Mouse (Mus musculus) cortical plate, adult 2 months (tissue): Measurements from ENCODE around the gene Capn8. TPM values are rescaled to one million over a fixed set of nuclear protein-coding genes. Genes with fewer than 3 reads are reported as not detected.
A peak's percentile ranks its signal among the peaks of the same experiment; 100 is the strongest.

Experiments
- H3K27ac ChIP-seq: fragments of 200-500 bp; 2 replicates; pipeline ENCODE4 v1.5.1; 2012; ENCODE audit warnings: low read length, control low read depth, inconsistent platforms; ENCODE audit not compliant: insufficient read depth
- H3K4me1 ChIP-seq: fragments of 200-500 bp; 2 replicates; pipeline ENCODE4 v1.6.1; 2011; ENCODE audit warnings: low read length; ENCODE audit not compliant: control insufficient read depth, insufficient read depth
- H3K4me3 ChIP-seq: fragments of 200-500 bp; 2 replicates; pipeline ENCODE4 v1.5.1; 2011; ENCODE audit warnings: mild to moderate bottlenecking, low read length, control low read depth; ENCODE audit not compliant: insufficient read depth
- CTCF ChIP-seq: fragments of 200-500 bp; IDR thresholded peaks from 2 replicates; pipeline ENCODE4 v1.5.1; 2011; ENCODE audit warnings: mild to moderate bottlenecking, control low read depth, low read length; ENCODE audit not compliant: insufficient read depth; ENCODE audit errors: extremely low read depth
- POLR2A ChIP-seq: fragments of 200-500 bp; IDR thresholded peaks from 2 replicates; pipeline ENCODE4 v1.6.1; 2011; ENCODE audit warnings: mild to moderate bottlenecking, low read length, control low read depth; ENCODE audit not compliant: insufficient read depth; ENCODE audit errors: extremely low read depth
- polyA plus RNA-seq: library from polyadenylated mRNA; depleted of rRNA; stranded (reverse); fragments of >200 nt; gene quantifications from 2 replicates; pipeline ENCODE4 v1.2.3, GENCODE M21; 2012

Gene Capn8
- polyA plus RNA-seq, 1 experiment = 0.04 TPM

DNA sequence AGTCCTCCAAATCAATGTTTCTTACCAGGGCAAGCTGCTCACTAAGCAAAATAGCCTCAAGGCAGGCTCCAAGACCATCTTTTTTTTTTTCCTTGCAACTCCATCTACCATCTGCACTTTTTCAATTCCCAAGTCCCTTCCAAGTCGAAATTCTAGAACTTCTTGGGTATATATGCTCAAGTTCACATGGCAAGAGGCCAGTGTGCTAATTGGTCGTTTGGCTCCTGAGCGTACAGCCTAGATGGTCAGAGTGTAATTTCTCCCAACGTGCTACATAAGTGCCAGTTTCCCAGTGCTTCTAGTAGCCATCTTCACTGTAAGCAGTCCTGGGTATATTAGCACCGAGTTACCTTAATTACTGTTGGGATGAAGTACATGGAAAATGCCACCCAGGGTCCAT is 41.8 kb upstream of the Capn8 start:
- TF ChIP-seq POLR2A = no peak
- TF ChIP-seq CTCF = no peak

GRCm38 (mm10) chr1:182523692-182524091 is 41.1 kb upstream of the Capn8 start:
- TF ChIP-seq POLR2A (no peak), CTCF (no peak)
- H3K27ac ChIP-seq = no peak overlapping the region
- no peaks in the 10 kb centered on the region for H3K4me1 ChIP-seq
- no peak overlapping the region for H3K4me3 ChIP-seq

More for the DNA sequence above, 41.8 kb upstream of the Capn8 start:
- Histone ChIP-seq H3K27ac (no peak overlapping the region), H3K4me1 (no peaks in the 10 kb centered on the region), H3K4me3 (no peak overlapping the region)

- H3K4me1 ChIP-seq = no peaks in the 10 kb centered on the region
- H3K27ac ChIP-seq = no peak overlapping the region
- TF ChIP-seq POLR2A (no peak), CTCF (no peak)
- H3K4me3 ChIP-seq = no peak overlapping the region
These were observed 39.2 kb upstream of the Capn8 start for GRCm38 (mm10) chr1:182525601-182526000.

DNA sequence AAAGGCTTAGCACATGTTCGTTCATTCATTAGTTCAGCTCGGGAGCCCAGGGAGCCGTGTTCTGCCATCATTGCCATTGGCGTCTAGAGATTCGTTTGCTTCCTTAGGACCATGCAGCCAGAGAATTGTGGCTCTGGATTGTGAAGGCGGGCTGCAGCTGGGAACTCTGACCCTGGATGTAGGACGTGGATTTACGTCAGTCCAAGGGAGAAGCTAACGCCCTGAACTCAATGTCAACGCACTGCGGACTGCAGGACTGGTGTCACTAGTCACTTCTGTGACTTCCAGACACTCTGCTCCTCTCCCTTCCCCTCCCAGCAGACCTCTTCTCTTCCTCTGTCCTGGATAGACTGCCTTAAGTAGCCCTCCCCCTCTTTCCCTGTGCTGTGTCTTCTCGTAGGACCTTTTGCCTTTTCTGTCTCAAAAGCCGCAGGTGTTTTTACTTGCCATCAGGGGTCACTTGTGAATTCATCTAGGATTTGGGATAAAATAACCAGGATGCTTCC is 37.5 kb upstream of the Capn8 start:
- Histone ChIP-seq H3K4me1 (no peaks in the 10 kb centered on the region), H3K4me3 (no peak overlapping the region), H3K27ac (no peak overlapping the region)
- TF ChIP-seq CTCF (no peak), POLR2A (no peak)

- Histone ChIP-seq H3K4me3 (no peak overlapping the region), H3K27ac (no peak overlapping the region), H3K4me1 (no peaks in the 10 kb centered on the region)
- no peak for TF ChIP-seq POLR2A
- TF ChIP-seq CTCF = no peak
These were observed 36.6 kb upstream of the Capn8 start for GRCm38 (mm10) chr1:182527921-182528858.

- Histone ChIP-seq H3K4me3 (no peak overlapping the region), H3K27ac (no peak overlapping the region), H3K4me1 (no peaks in the 10 kb centered on the region)
- TF ChIP-seq CTCF (no peak), POLR2A (no peak)
These were observed 31.2 kb upstream of the Capn8 start for GRCm38 (mm10) chr1:182533583-182533982.

- TF ChIP-seq POLR2A (no peak), CTCF (no peak)
- Histone ChIP-seq H3K4me3 (no peak overlapping the region), H3K4me1 (no peaks in the 10 kb centered on the region)
These were observed 29.7 kb upstream of the Capn8 start for GRCm38 (mm10) chr1:182535080-182535481.

DNA sequence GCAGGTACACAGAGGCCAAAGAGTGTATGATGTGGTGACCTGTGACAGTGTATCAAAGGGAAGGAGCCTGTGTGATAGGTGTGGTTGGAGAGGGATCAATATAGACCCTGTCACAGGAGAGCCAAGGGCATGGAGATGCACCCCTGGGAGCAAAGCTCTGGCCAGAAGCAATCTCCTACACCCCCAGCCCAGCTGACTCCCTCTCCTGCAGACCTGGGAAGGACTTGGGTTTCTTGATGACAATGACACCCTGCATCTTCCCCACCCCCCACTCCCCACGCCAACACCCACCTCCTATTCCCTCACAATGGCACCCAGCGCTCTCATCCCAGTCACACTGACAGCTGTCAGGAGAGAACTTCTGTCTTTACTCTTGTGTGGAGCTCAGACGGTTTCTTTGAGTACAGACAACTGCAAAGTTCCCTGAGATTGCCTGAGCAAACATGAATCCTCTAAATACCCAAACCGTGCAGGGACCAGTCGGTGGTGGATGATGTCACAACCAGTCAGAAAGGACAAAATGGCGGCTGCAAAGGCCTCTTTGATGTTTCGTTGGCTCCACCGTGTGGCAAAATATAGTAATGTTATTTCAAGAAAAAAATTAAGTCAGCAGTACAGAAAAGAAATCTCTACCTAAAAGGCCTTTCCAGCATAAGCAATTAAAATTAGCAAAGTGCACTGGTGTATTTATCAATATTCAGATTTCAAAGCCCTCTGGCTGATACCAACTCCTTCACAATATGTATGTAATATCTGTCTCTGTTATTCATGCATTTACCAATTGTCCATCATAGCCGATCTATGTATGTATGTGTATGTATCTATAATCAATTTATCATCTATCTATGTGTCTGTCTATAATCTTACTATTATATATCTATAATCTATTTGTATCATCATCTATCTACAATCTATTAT is 25.5 kb upstream of the Capn8 start:
- Histone ChIP-seq H3K4me1 (no peaks in the 10 kb centered on the region), H3K4me3 (peak overlapping the region; percentile 50), H3K27ac (no peak overlapping the region)
- TF ChIP-seq POLR2A (peak; percentile 59; the same call in 1 of the 2 replicates), CTCF (peak; percentile 77)

More at GRCm38 (mm10) chr1:182535080-182535481, 29.7 kb upstream of the Capn8 start:
- H3K27ac ChIP-seq = no peak overlapping the region

DNA sequence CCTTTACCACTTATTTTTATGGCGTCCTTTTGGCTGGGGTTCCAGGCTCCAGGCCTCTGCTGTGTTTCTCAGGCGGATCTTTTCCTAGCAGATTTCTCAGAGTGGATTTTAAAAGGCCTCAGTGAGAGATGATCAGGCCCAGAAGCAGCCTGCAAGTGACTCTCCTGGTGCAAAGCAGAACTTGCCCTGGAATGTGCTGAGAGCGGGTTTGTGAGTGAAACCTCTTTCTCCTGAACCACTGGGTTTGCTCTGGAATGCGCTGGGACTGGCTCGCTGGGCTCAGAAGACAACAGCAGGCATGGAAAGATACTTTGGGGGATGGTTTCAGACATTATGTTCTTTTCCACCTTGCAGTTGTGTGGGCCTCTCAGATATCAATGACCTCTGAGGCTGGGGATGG is 22.7 kb upstream of the Capn8 start:
- no peak overlapping the region for H3K27ac ChIP-seq
- no peaks in the 10 kb centered on the region for H3K4me1 ChIP-seq
- TF ChIP-seq CTCF (no peak), POLR2A (no peak)

GRCm38 (mm10) chr1:182543136-182543535 is 21.7 kb upstream of the Capn8 start:
- no peak overlapping the region for H3K27ac ChIP-seq
- no peaks in the 10 kb centered on the region for H3K4me1 ChIP-seq
- no peak overlapping the region for H3K4me3 ChIP-seq
- TF ChIP-seq CTCF = no peak
- no peak for TF ChIP-seq POLR2A

More for the DNA sequence above, 22.7 kb upstream of the Capn8 start:
- H3K4me3 ChIP-seq = no peak overlapping the region
